Mouse (Mus musculus) lung, adult 18-20 months (tissue): ENCODE data around the gene Gmds.

ENCODE experiments used
- DNase-seq, 2 experiments: peaks; one replicate each; pipeline ENCODE4 v3.0.0; 2022; ENCODE audit warnings: mixed read lengths in 2 of 2

Gmds gene

DNA sequence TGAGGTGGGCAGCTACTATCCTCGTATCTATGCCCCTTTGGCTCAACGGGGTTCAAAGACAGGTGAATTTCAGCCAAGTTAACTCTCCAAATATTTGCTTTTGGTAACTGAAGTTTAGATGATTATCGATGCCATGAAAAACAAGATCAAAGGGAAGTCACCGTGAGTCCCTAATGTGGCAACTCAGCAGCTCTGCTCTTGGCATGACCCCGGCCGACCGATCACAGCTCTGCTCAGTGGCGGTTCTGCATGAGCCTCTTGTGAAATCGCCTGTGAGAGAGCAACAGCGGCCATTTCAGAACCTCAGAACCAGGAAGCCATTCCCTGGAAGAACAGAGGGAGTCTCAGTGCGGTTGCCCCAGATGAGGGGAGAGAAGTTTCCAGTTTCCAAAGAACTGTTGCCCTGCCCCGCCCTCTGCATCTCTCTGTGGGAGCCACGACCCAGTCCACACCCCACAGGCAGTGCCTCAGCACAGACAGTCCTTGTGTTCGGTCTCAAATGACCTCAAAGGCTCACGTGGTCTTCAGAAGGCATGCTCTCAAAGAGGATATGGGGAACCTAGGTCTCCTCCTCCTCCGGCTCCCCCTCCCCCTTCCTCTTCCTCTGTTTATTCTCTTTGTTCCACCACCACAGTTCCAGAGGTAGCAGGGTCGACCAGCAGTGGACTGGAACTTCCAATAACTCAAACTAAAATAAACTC is 559.1 kb downstream of the Gmds start:
- DNase-seq: no peak

- DNase-seq: no peak
Observed at GRCm38 (mm10) chr13:31775762-31776161, 562.8 kb downstream of the Gmds start.

DNA sequence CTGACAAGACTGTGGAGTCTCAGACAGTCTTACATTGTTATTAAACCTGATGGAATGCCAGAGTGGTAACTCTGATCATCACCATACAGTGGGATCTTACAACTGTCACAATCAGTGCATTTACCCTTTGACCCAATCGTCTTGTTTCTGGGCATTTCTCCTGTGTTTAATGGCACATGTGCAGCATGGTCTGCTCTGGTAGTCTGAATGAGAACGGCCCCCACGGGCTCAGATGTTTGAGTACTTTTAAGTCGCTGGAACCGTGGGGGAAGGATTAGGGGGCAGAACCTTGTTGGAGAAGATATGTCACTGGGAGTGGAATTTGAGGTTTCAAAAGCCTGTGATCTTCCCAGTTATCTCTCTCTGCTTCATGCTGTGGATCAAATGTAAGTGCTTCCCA is 565.7 kb downstream of the Gmds start:
- DNase-seq: no peak
